Mouse (Mus musculus) ES-Bruce4 (cell line): ENCODE measurements around the gene Dchs2. TPM values are rescaled to one million over a fixed set of nuclear protein-coding genes. Genes with fewer than 3 reads are reported as not detected.

ENCODE experiments used
- H3K27ac ChIP-seq: 2 replicates; pipeline ENCODE4 v1.5.1; 2012; ENCODE audit warnings: low read length, inconsistent platforms; ENCODE audit not compliant: insufficient read depth
- H3K27me3 ChIP-seq: 2 replicates; pipeline ENCODE4 v1.6.1; 2012; ENCODE audit warnings: mild to moderate bottlenecking, low read length, inconsistent platforms; ENCODE audit not compliant: control insufficient read depth, poor library complexity, insufficient read depth, severe bottlenecking
- H3K36me3 ChIP-seq: 2 replicates; pipeline ENCODE4 v1.6.1; 2012; ENCODE audit warnings: inconsistent platforms, mild to moderate bottlenecking, low read length, moderate library complexity; ENCODE audit not compliant: control insufficient read depth, poor library complexity, insufficient read depth, severe bottlenecking
- H3K4me1 ChIP-seq: one replicate; pipeline ENCODE4 v1.8.1; 2011; ENCODE audit warnings: low read length; ENCODE audit not compliant: control insufficient read depth, insufficient read depth
- H3K4me3 ChIP-seq: 2 replicates; pipeline ENCODE4 v1.5.1; 2011; ENCODE audit warnings: low read depth, mild to moderate bottlenecking, low read length
- H3K9ac ChIP-seq: 2 replicates; pipeline ENCODE4 v1.6.1; 2012; ENCODE audit warnings: low read depth, mild to moderate bottlenecking, inconsistent platforms; ENCODE audit not compliant: poor library complexity, severe bottlenecking
- H3K9me3 ChIP-seq: replicated peaks from 2 replicates; pipeline ENCODE4 v1.6.1; 2012; ENCODE audit warnings: mild to moderate bottlenecking, low read length, inconsistent platforms; ENCODE audit not compliant: control insufficient read depth, poor library complexity, insufficient read depth, severe bottlenecking
- CTCF ChIP-seq: IDR thresholded peaks from one replicate; pipeline ENCODE4 v1.8.1; 2011; ENCODE audit warnings: low read depth, low read length
- EP300 ChIP-seq: IDR thresholded peaks from 2 replicates; pipeline ENCODE4 v1.6.1; 2011; ENCODE audit warnings: low read depth, low read length; ENCODE audit not compliant: insufficient read depth
- POLR2A ChIP-seq: IDR thresholded peaks from one replicate; pipeline ENCODE4 v1.8.1; 2011; ENCODE audit warnings: low read length; ENCODE audit not compliant: insufficient read depth
- polyA plus RNA-seq: library from polyadenylated mRNA; stranded (reverse); fragments of >200 nt; gene quantifications from 2 replicates; pipeline ENCODE4 v1.2.4, GENCODE M21; 2011; ENCODE audit warnings: low read depth; ENCODE audit not compliant: missing spikeins, insufficient read depth, insufficient read length

Dchs2 gene
- polyA plus RNA-seq, 1 experiment: 0.18 TPM

DNA sequence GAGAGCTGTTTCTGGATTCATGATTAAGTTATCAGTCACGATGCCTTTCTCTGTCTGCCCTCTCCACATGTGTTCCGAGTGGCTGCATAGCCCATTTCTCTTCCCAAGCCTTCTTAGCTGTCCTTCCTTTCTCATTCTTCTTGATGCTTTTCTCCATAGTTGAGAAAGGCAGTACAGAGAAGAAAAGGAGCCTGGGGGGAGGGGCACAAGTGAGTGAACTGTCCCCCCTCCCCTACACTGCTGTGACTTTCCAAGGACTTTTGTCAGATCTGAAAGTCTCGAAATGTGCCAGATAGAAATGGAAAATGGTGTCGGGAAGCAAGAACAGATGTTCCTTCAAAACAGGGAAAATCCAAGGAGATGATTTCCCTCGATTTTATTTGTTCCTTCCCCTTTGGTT, 118.8 kb downstream of the Dchs2 start:
- Histone ChIP-seq H3K4me1 (no peaks in the 10 kb centered on the region), H3K36me3 (no peaks in the 10 kb centered on the region), H3K9me3 (no peaks in the 10 kb centered on the region), H3K4me3 (no peak overlapping the region), H3K27ac (no peak overlapping the region), H3K9ac (no peak overlapping the region), H3K27me3 (no peaks in the 10 kb centered on the region)
- TF ChIP-seq CTCF (no peak), POLR2A (no peak), EP300 (no peak)

GRCm38 (mm10) chr3:83250001-83250545, 122.3 kb downstream of the Dchs2 start:
- Histone ChIP-seq H3K9me3 (no peaks in the 10 kb centered on the region), H3K27ac (no peak overlapping the region), H3K4me1 (no peaks in the 10 kb centered on the region), H3K36me3 (no peaks in the 10 kb centered on the region), H3K4me3 (no peak overlapping the region), H3K27me3 (no peaks in the 10 kb centered on the region), H3K9ac (no peak overlapping the region)
- TF ChIP-seq CTCF: no peak
- no peak for TF ChIP-seq EP300
- no peak for TF ChIP-seq POLR2A

- H3K4me3 ChIP-seq: no peak overlapping the region
- H3K36me3 ChIP-seq: no peaks in the 10 kb centered on the region
- TF ChIP-seq POLR2A (no peak), EP300 (no peak), CTCF (no peak)
- no peaks in the 10 kb centered on the region for H3K4me1 ChIP-seq
- no peaks in the 10 kb centered on the region for H3K9me3 ChIP-seq
- H3K27me3 ChIP-seq: no peaks in the 10 kb centered on the region
- no peak overlapping the region for H3K9ac ChIP-seq
- H3K27ac ChIP-seq: no peak overlapping the region
Measured at GRCm38 (mm10) chr3:83251899-83252298, 124.2 kb downstream of the Dchs2 start.

DNA sequence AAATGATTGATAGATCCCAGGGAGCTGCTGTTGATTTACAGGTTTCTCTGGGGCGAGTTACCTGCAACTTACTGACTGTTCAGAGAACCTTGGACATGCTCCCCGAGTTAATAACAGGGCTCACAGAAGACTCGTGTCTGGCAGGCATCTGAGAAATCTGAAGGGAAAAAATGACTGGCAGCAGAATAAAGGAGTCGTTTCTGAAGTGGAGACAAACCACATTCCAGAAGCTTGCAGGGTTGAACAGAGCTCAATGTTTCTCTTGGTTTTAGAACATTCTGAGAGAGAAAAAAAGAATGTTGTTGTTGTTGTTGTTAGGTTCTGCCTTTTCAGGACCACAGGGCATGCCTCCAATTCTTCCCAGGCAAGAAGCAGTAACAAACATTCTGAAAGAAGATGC, 131.7 kb downstream of the Dchs2 start:
- Histone ChIP-seq H3K9me3 (no peaks in the 10 kb centered on the region), H3K4me3 (no peak overlapping the region), H3K9ac (no peak overlapping the region), H3K4me1 (no peaks in the 10 kb centered on the region), H3K36me3 (no peaks in the 10 kb centered on the region), H3K27me3 (no peaks in the 10 kb centered on the region), H3K27ac (no peak overlapping the region)
- TF ChIP-seq EP300 (no peak), POLR2A (no peak), CTCF (no peak)

GRCm38 (mm10) chr3:83266009-83266408, 138.3 kb downstream of the Dchs2 start:
- Histone ChIP-seq H3K9ac (no peak overlapping the region), H3K4me1 (no peaks in the 10 kb centered on the region), H3K36me3 (no peaks in the 10 kb centered on the region), H3K27me3 (no peaks in the 10 kb centered on the region), H3K4me3 (no peak overlapping the region), H3K9me3 (no peaks in the 10 kb centered on the region), H3K27ac (no peak overlapping the region)
- TF ChIP-seq CTCF (no peak), POLR2A (no peak), EP300 (no peak)

GRCm38 (mm10) chr3:83270228-83270627, 142.5 kb downstream of the Dchs2 start:
- H3K27ac ChIP-seq: no peak overlapping the region
- no peaks in the 10 kb centered on the region for H3K4me1 ChIP-seq
- no peaks in the 10 kb centered on the region for H3K9me3 ChIP-seq
- H3K4me3 ChIP-seq: no peak overlapping the region
- no peaks in the 10 kb centered on the region for H3K36me3 ChIP-seq
- no peaks in the 10 kb centered on the region for H3K27me3 ChIP-seq
- H3K9ac ChIP-seq: no peak overlapping the region
- TF ChIP-seq EP300 (no peak), POLR2A (no peak), CTCF (no peak)
